1 mouse cellular context compared by ENCODE assay signal in genomic region chr6:7697999-7698699, GRCm38 (mm10).
TF ChIP-seq lines count a peak whose summit lies in the region.

No protein-coding gene starts in this region.

TF ChIP-seq in MEL, 35 proteins besides CTCF, POLR2A, EP300 and RAD21 (continued from another document):
- no peak for TF ChIP-seq UBTF (IDR thresholded peaks at IDR 0.05; ENCODE audit: borderline replicate concordance, insufficient read depth, low read depth, low read length)
- TF ChIP-seq CHD2 (IDR thresholded peaks at IDR 0.05; ENCODE audit: low read length), result 0 out of 2 replicates have a peak, but pooled peaks have one; percentile 37
- TF ChIP-seq RCOR1 (IDR thresholded peaks at IDR 0.05; ENCODE audit: low read depth, low read length), result peak; percentile 72
- TF ChIP-seq MAZ (IDR thresholded peaks at IDR 0.05; ENCODE audit: low read depth, low read length), result peak; percentile 30; the same call in 1 of the 2 replicates
- peak; percentile 74; the same call in 1 of the 2 replicates for TF ChIP-seq BHLHE40 (IDR thresholded peaks at IDR 0.05; ENCODE audit: borderline replicate concordance, low read depth, low read length)
- TF ChIP-seq MYC (IDR thresholded peaks at IDR 0.05; ENCODE audit: low read depth, low read length), result peak; percentile 66; the same call in 1 of the 2 replicates
- no peak for TF ChIP-seq USF1 (IDR thresholded peaks at IDR 0.05; ENCODE audit: low read depth, low read length)
- TF ChIP-seq GABPA (IDR thresholded peaks at IDR 0.05; ENCODE audit: low read depth, low read length), result peak; percentile 94
